Mouse (Mus musculus) liver, embryonic 14.5 days (tissue): ENCODE data around the gene Ttc39a.

Experiments
- CTCF ChIP-seq: IDR thresholded peaks from 2 replicates; pipeline ENCODE4 v1.5.1; 2016; ENCODE audit warnings: antibody characterized with exemption, low read depth, control low read depth
- EP300 ChIP-seq: IDR thresholded peaks from 2 replicates; pipeline ENCODE4 v1.6.1; 2016; ENCODE audit warnings: antibody characterized with exemption, low read depth

GRCm38 (mm10) chr4:109472566-109472965, 66.1 kb downstream of the Ttc39a start:
- no peak for TF ChIP-seq CTCF
- no peak for TF ChIP-seq EP300
